Mouse (Mus musculus): ENCODE measurements around the gene Ppard. TPM values are rescaled to one million over a fixed set of nuclear protein-coding genes. Genes with fewer than 3 reads are reported as not detected.
"Not testable (repeated sequence)": the region's sequence is repeated elsewhere in the genome, so short reads cannot be mapped to it uniquely, and the experiment has no call there.

Ppard gene
- polyA plus RNA-seq, 1 experiment = 132 TPM

DNA sequence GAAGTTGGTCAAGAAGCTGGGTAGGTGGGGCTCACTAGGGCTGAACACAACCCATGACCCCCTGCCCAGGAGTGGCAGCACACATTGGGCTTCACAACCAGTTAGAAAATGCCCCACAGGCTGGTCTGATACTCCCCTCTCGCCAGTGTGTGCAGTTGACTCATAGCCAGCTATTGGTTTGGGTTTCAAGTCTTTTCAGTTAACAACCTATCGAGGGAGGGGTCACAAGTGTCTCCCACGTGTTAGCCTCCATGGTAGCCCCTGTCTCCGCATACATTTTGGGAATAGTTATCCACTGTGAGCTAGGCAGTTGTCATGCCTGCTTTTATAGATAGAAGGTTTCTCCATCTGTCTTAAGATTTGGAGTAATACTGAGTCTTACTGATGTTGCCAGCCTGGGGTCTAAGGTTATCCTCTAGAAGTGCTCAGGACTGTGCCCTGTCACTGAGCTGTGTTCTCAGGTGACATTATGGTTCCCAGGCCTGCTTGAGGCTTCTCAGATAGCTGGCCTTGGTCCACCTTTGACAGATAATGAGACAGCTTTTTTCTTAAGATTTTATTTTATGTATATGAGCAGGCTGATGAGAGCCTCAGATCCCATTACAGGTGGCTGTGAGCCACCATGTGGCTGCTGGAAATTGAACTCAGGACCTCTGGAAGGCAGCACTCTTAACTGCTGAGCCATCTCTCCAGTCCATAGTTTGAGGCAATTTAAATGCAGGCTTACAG lies 97.2 kb downstream of the Ppard start:
- Histone ChIP-seq H3K4me3 (replicated peaks) (peak overlapping the region; percentile 96), H3K9me3 (0 out of 2 replicates have a peak, but pooled peaks cover 1% of the 10 kb centered on the region), H3K4me1 (peaks cover 66% of the 10 kb centered on the region), H3K36me3 (replicated peaks; ENCODE audit: low read length) (peaks cover 57% of the 10 kb centered on the region), H3K27me3 (replicated peaks) (peaks cover 23% of the 10 kb centered on the region)
- TF ChIP-seq FLI1 (IDR thresholded peaks at IDR 0.05; ENCODE audit: low read length) (no peak), GATA1 (IDR thresholded peaks at IDR 0.05; ENCODE audit: borderline replicate concordance, low read length) (no peak)

DNA sequence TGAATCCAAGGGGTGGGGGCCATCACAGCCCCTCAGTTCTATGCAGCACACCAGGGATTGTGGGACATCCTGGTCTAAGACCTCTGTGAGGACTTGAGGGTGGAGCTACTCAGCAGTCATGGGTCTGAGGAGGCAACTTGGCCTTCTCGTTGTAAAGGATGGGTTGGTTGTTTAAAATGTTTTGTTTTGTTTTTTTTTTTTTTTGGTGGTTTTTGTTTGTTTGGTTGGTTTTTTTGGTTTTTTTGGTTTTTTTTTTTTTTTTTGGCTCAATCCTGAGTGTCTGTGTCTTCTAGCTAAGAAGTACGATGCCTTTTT lies 97.7 kb downstream of the Ppard start:
- H3K9me3 ChIP-seq = no peaks in the 10 kb centered on the region
- H3K27me3 ChIP-seq (replicated peaks) = peaks cover 28% of the 10 kb centered on the region
- TF ChIP-seq FLI1 (IDR thresholded peaks at IDR 0.05; ENCODE audit: low read length) = no peak
- no peak for TF ChIP-seq GATA1 (IDR thresholded peaks at IDR 0.05; ENCODE audit: borderline replicate concordance, low read length)

DNA sequence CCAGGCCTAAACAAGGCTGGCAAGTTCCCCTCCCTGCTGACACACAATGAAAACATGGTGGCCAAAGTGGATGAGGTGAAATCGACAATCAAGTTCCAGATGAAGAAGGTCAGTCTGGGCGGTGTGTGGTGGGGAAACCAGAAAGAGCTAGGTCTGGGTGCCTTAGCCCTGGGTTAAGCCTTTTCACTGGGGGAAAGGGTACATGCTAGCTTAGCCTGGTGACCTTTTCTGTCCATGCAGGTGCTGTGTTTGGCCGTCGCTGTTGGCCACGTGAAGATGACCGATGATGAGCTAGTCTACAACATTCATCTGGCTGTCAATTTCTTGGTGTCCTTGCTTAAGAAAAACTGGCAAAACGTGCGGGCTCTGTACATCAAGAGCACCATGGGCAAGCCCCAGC lies 98.1 kb downstream of the Ppard start:
- not testable (repeated sequence) for H3K4me3 ChIP-seq (replicated peaks)
- Histone ChIP-seq H3K4me1 (peaks cover 60% of the 10 kb centered on the region), H3K36me3 (replicated peaks; ENCODE audit: low read length) (peaks cover 48% of the 10 kb centered on the region)

More for the DNA sequence above, 97.7 kb downstream of the Ppard start:
- Histone ChIP-seq H3K4me3 (replicated peaks) (peak overlapping the region; percentile 96), H3K4me1 (peaks cover 63% of the 10 kb centered on the region), H3K36me3 (replicated peaks; ENCODE audit: low read length) (peaks cover 52% of the 10 kb centered on the region)

DNA sequence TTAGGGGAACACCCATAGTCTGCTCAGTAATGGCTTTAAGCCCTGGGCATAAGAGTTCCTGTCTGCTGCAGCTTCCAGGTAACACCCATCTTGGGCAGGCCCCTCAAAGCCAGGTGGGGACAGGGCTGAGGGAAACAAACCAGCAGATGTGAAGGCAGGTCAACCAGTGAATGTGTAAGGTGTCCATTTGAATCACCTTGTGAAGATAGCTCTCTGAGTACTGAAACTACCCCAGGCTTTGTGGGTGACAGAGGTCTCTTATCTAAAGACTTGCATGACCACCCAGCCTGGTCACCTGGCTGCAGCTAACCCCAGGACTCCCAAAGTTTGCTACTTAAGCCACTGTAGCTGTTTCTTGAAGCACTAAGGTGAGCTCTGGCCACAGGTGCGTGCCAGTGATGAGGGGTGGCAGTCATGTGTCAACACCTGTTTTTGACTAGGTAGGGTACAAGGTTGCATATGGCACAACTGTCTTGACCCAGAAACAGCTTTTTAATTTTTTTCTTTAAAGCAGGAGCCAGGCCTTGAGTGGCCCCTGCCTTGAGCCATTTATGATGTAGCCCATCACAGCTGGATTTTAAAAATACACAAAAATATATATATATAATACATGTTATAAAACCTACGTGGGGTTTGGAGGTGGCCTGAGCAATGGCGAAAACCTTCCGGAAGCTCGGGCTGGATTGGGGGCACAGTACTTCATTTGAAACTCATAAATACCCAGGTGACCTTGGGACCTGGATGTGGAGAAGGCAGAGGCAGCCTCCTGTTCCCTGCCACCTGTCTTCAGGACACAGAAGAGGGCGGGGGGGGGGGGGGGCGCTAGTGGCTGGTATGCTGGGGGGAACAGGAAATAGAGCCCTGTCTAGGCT lies 99.0 kb downstream of the Ppard start:
- no peak for TF ChIP-seq FLI1 (IDR thresholded peaks at IDR 0.05; ENCODE audit: low read length)
- no peak for TF ChIP-seq GATA1 (IDR thresholded peaks at IDR 0.05; ENCODE audit: borderline replicate concordance, low read length)
- H3K4me3 ChIP-seq (replicated peaks) = no peak overlapping the region
- peaks cover 39% of the 10 kb centered on the region for H3K36me3 ChIP-seq (replicated peaks; ENCODE audit: low read length)
- H3K4me1 ChIP-seq = peaks cover 61% of the 10 kb centered on the region
- H3K27me3 ChIP-seq (replicated peaks) = peaks cover 41% of the 10 kb centered on the region
- no peaks in the 10 kb centered on the region for H3K9me3 ChIP-seq

More for the DNA sequence above, 98.1 kb downstream of the Ppard start:
- peaks cover 32% of the 10 kb centered on the region for H3K27me3 ChIP-seq (replicated peaks)
- not testable (repeated sequence) for H3K9me3 ChIP-seq

DNA sequence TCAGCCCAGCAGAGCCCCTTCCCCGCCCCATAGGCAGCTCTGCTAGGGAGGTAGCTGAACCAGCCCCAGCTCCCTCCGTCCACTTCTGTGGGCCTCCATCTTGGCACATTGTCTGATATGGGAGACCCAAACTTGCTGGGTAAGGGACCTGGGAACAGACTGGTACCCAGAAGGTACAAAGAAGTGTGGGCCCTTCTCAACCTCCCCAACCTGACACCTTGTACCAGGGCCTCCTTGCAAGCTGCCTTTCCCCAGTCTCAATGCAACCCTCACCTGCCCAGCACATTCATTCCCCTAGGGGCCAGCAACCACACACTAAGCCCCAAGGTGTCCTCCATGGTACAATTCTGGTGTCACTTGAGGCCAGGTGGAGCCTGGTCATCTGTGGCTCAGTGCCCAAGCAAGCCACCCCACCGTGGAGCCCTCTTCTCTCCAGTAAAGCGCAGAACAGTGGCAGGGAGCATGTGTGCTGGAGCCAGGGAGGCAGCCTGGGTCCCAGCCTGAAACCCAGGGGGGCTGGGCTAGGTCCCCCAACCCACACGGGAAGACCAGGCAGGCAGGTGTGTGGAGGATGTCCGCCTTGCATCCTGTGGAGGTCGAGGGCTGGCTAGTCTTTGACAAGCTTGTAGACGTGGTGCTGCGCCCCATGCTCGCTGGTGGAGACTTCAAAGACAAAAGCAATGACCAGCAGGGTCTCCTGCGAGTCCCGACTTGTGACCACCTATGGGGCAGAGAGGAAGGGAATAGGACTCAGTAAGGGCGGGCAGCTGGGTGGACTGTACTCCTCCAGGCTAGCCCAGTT lies 99.8 kb downstream of the Ppard start:
- Histone ChIP-seq H3K4me1 (peaks cover 62% of the 10 kb centered on the region), H3K4me3 (replicated peaks) (no peak overlapping the region), H3K36me3 (replicated peaks; ENCODE audit: low read length) (peaks cover 32% of the 10 kb centered on the region), H3K27me3 (replicated peaks) (peaks cover 46% of the 10 kb centered on the region), H3K9me3 (no peaks in the 10 kb centered on the region)
- no peak for TF ChIP-seq GATA1 (IDR thresholded peaks at IDR 0.05; ENCODE audit: borderline replicate concordance, low read length)
- no peak for TF ChIP-seq FLI1 (IDR thresholded peaks at IDR 0.05; ENCODE audit: low read length)

DNA sequence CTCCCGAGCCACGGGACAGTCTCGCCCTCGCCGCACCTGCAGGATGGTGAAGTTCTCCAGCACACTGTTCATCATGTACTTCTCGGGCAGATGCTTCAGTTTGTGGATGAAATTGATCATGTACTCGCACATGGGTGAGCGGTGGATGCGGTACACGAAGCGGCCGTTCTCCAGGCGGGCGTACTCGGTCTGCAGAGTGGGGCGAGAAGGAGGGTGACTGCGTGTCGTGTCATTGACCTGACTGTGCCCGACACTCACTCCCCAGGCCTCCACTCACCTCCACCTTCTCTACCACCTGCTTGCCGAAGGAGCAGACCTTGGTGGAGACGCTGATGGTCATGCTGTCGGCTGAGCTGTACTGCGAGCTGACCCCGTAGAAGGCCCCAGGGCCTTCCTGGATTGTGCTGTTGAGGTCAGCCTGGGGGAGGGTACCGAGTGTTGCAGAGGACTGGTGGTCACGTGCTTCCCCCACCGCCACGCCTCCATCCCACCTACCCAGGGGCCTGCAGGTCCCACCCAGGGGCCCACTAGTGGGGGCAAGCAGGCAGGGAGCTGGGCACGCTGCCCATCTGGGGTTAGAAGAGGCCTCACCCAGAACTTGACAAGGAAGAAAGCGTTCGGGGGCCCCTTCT lies 100.5 kb downstream of the Ppard start:
- peak overlapping the region; percentile 21 for H3K4me3 ChIP-seq (replicated peaks)
- H3K9me3 ChIP-seq = no peaks in the 10 kb centered on the region
- peaks cover 53% of the 10 kb centered on the region for H3K27me3 ChIP-seq (replicated peaks)
- peaks cover 54% of the 10 kb centered on the region for H3K4me1 ChIP-seq
- TF ChIP-seq FLI1 (IDR thresholded peaks at IDR 0.05; ENCODE audit: low read length) = no peak
- TF ChIP-seq GATA1 (IDR thresholded peaks at IDR 0.05; ENCODE audit: borderline replicate concordance, low read length) = no peak
- peaks cover 31% of the 10 kb centered on the region for H3K36me3 ChIP-seq (replicated peaks; ENCODE audit: low read length)

DNA sequence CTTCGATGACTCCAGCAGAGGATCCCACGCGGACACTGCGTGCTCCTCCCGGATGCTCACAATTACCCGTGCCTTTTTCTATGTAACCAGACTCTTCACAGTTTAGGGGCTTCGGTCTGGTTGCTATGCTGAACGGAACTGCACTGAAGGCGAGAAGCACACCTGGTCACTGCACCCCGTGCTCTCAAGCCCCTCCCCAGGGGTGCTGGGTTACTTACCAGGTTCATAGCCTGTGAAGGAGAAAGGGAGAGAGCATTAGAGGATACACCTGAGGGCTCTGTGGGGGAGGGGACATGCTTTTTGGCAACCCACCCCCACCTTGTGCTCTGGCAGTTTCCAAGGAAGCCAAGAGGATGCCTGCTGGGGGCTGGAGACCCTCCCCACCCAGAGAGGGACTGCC lies 102.8 kb downstream of the Ppard start:
- no peaks in the 10 kb centered on the region for H3K9me3 ChIP-seq
- H3K27me3 ChIP-seq (replicated peaks) = peaks cover 72% of the 10 kb centered on the region
- no peak overlapping the region for H3K4me3 ChIP-seq (replicated peaks)
- H3K4me1 ChIP-seq = peaks cover 55% of the 10 kb centered on the region
- peaks cover 19% of the 10 kb centered on the region for H3K36me3 ChIP-seq (replicated peaks; ENCODE audit: low read length)
- TF ChIP-seq FLI1 (IDR thresholded peaks at IDR 0.05; ENCODE audit: low read length) = no peak

DNA sequence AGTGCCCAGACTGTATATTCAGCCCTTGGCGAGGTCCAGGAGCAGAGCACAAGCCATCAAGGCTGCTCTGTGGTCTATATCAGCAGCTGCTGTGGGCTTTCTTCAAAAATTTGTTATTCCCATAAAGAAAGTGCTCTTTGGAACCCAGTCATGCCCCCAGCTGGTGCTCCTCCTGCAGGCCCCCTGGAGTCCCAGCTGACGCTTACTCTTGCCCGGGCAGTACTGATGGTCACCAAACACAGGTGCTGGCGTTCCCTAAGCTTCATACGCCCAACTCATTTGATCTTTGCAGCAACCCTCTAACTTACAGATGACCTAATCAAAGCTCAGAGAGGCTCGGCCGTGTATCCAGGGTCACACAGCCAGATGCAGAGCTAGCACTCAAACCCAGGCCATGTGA lies 105.0 kb downstream of the Ppard start:
- no peaks in the 10 kb centered on the region for H3K9me3 ChIP-seq
- H3K27me3 ChIP-seq (replicated peaks) = peaks cover 91% of the 10 kb centered on the region
- no peak for TF ChIP-seq GATA1 (IDR thresholded peaks at IDR 0.05; ENCODE audit: borderline replicate concordance, low read length)
- no peak for TF ChIP-seq FLI1 (IDR thresholded peaks at IDR 0.05; ENCODE audit: low read length)
- H3K4me3 ChIP-seq (replicated peaks) = no peak overlapping the region
- H3K4me1 ChIP-seq = peaks cover 51% of the 10 kb centered on the region
- no peaks in the 10 kb centered on the region for H3K36me3 ChIP-seq (replicated peaks; ENCODE audit: low read length)

DNA sequence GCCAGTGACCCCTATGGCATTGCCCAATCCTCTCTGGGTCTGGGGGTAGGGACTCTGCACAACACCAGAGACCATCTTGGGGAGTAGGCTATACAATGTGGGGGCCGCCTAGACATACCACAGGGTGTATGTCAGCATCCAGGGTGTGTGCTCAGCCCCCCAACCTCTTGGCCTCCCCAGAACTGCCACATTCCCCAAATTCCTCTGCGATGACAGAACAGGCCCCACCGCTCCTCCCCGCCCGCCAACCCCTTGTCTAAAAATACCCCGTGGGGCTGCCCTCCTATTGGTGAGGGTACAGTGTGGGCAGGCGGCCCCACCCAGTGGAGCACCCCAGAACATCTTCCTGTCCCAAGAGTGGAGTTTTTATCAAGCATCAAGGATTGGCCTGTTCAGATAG lies 108.1 kb downstream of the Ppard start:
- H3K27me3 ChIP-seq (replicated peaks) = peaks cover 93% of the 10 kb centered on the region
- H3K4me3 ChIP-seq (replicated peaks) = no peak overlapping the region
- TF ChIP-seq GATA1 (IDR thresholded peaks at IDR 0.05; ENCODE audit: borderline replicate concordance, low read length) = no peak
- no peak for TF ChIP-seq FLI1 (IDR thresholded peaks at IDR 0.05; ENCODE audit: low read length)
- H3K9me3 ChIP-seq = no peaks in the 10 kb centered on the region
- H3K36me3 ChIP-seq (replicated peaks; ENCODE audit: low read length) = no peaks in the 10 kb centered on the region
- peaks cover 48% of the 10 kb centered on the region for H3K4me1 ChIP-seq

Measured in megakaryocyte, embryonic 14.5 days (primary cell).